Mouse (Mus musculus): ENCODE measurements around the gene Npnt. TPM values are rescaled to one million over a fixed set of nuclear protein-coding genes. Genes with fewer than 3 reads are reported as not detected.

The Npnt gene
- polyA plus RNA-seq, 1 experiment from 2014 or later: 197 TPM

DNA sequence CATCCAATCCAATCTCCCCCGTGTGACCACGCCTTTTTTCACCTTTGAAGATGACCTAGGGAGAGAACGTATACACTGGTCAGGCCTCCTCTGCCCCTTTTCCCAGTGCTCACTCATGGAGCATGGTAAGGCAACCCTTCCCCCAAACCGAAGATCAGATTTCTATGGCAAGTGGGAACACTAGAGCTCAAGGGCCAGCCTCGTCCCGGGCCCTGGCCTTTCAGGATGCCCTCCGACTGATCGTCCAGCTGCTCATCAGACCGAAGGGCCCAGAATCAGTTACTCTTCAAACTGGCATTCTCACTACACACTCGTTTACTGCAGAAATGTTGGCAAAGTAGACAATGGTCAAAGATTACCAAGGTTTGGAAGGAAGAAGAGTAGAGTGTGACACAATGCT lies 65.6 kb downstream of the Npnt start:
- H3K4me1 ChIP-seq (ENCODE audit: insufficient read depth, low read length): peaks cover 9% of the 10 kb centered on the region; the same call in 1 of the 2 replicates
- H3K4me2 ChIP-seq (replicated peaks; ENCODE audit: low read depth, low read length): no peak overlapping the region
- H3K27me3 ChIP-seq (ENCODE audit: insufficient read depth, low read length): no peaks in the 10 kb centered on the region
- peak; percentile 75 for ATAC-seq (ENCODE audit: low FRiP score, low TSS enrichment)
- no peak overlapping the region for H3K4me3 ChIP-seq (ENCODE audit: low read length)
- no peak overlapping the region for H3K9ac ChIP-seq (replicated peaks; ENCODE audit: low read length)
- H3K36me3 ChIP-seq (ENCODE audit: insufficient read depth, low read length): no peaks in the 10 kb centered on the region
- 56% methylated on average over 10 of the region's 10 CpGs for WGBS
- peak overlapping the region; percentile 71 for H3K27ac ChIP-seq (ENCODE audit: low read length)
- H3K9me3 ChIP-seq (ENCODE audit: low read length): no peaks in the 10 kb centered on the region

DNA sequence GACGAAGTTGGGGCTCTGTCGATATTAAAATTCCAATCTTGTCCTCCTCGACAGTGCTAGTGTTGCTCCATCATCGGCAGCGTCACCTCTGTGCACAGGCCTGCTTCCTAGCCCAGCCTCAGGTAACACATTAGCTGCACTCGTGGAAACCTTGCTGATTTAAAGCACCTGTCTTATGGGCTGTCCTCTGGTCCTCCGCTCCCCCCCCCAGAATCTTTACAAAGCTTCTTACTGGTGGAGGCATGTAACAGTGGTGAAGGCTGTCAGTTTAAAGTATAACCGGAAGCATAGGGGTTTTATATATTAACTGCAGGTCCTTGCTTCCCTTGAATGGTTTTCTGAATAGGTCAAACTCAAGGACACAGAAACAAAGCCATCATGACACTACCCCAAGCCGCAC lies 66.8 kb downstream of the Npnt start:
- ATAC-seq (ENCODE audit: low FRiP score, low TSS enrichment): peak; percentile 85
- Histone ChIP-seq H3K4me2 (replicated peaks; ENCODE audit: low read depth, low read length) (no peak overlapping the region), H3K27ac (ENCODE audit: low read length) (peak overlapping the region; percentile 89), H3K9ac (replicated peaks; ENCODE audit: low read length) (no peak overlapping the region), H3K27me3 (ENCODE audit: insufficient read depth, low read length) (no peaks in the 10 kb centered on the region), H3K4me1 (ENCODE audit: insufficient read depth, low read length) (peaks cover 9% of the 10 kb centered on the region; the same call in 1 of the 2 replicates), H3K4me3 (ENCODE audit: low read length) (no peak overlapping the region), H3K9me3 (ENCODE audit: low read length) (no peaks in the 10 kb centered on the region), H3K36me3 (ENCODE audit: insufficient read depth, low read length) (no peaks in the 10 kb centered on the region)
- WGBS: 62% methylated on average over 9 of the region's 9 CpGs

DNA sequence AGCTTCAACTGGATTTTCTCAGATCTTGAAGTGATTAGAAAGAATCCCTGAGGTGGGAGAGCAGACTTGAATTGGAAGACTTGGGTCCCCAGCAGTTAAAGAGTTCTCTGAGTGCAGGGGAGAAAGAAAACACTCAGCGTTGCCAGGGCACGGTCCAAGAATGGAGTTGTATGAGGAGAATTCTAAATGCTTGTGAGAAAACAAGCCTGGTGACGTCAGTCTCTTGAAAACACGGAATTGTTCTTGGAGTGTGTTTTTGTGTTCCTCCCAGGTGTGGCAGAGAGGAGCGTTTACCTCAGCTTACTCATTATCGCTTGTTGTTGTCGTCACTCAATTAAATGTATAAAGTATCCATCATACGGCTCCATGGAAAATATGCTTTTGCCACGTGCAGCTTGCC lies 69.3 kb downstream of the Npnt start:
- no peak for ATAC-seq (ENCODE audit: low FRiP score, low TSS enrichment)
- Histone ChIP-seq H3K4me1 (ENCODE audit: insufficient read depth, low read length) (peaks cover 25% of the 10 kb centered on the region), H3K36me3 (ENCODE audit: insufficient read depth, low read length) (no peaks in the 10 kb centered on the region), H3K4me3 (ENCODE audit: low read length) (no peak overlapping the region), H3K27ac (ENCODE audit: low read length) (peak overlapping the region; percentile 67), H3K9me3 (ENCODE audit: low read length) (no peaks in the 10 kb centered on the region), H3K27me3 (ENCODE audit: insufficient read depth, low read length) (no peaks in the 10 kb centered on the region), H3K4me2 (replicated peaks; ENCODE audit: low read depth, low read length) (no peak overlapping the region), H3K9ac (replicated peaks; ENCODE audit: low read length) (0 out of 2 replicates have a peak overlapping the region, but pooled peaks have one; percentile 5)
- WGBS: 71% methylated on average over 9 of the region's 9 CpGs

DNA sequence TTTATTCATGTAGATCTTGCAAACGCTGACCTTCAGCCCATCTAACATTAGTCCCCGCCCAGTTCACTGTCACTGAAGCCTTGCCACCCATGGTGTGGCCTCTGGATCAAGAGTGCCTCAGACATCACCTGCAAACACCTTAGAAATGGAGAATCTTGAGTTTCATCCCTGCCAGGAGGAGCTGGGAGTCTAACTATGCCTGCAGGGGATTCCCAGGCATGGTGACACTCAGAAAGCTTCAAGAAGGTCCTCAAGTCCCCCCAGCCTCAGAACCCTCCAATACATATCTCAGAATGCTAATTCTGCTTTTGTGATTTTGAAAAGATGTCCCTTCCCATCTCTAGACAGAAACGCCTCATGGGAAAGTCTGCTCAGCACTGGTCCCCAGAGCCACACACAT lies 69.7 kb downstream of the Npnt start:
- WGBS: 80% methylated on average over 3 of the region's 3 CpGs
- 0 out of 2 replicates have a peak overlapping the region, but pooled peaks have one; percentile 5 for H3K9ac ChIP-seq (replicated peaks; ENCODE audit: low read length)
- no peak for ATAC-seq (ENCODE audit: low FRiP score, low TSS enrichment)
- H3K4me3 ChIP-seq (ENCODE audit: low read length): no peak overlapping the region
- no peaks in the 10 kb centered on the region for H3K27me3 ChIP-seq (ENCODE audit: insufficient read depth, low read length)
- no peaks in the 10 kb centered on the region for H3K36me3 ChIP-seq (ENCODE audit: insufficient read depth, low read length)
- H3K4me2 ChIP-seq (replicated peaks; ENCODE audit: low read depth, low read length): no peak overlapping the region
- peak overlapping the region; percentile 67 for H3K27ac ChIP-seq (ENCODE audit: low read length)
- H3K9me3 ChIP-seq (ENCODE audit: low read length): no peaks in the 10 kb centered on the region
- H3K4me1 ChIP-seq (ENCODE audit: insufficient read depth, low read length): peaks cover 30% of the 10 kb centered on the region

DNA sequence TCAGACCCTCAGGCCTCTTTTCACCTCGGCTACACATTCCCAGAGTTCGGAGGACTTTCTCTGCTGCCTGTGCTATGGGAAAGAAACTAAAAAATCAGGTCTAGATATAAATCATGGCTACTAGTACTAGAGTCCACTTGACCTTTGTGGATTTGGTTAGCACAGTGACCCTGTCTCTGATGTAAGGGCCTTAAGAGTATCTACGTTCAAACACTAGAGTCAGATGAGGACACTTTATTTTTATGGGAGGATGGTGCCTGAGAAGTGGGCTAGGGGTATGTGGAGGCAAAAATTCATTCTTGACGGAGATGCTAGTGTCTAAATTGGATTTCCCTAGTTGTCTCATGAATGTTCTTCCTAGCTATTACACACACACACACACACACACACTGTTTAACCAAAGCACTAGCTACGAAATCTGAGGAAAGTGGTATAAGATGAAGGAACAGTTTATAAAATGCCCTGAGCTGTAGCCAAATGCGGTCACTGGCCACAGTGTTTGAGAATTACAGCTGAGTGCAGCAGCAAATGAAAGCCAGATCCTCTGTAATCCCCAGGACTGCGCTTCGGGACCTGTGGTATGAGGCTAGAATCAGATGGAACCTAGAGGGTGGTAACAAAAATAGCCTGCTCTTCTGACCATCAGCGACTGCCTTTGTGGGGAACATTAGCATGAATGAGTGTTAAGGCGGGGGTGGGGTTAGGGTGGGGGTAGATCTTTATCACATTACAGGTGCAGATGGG lies 73.0 kb downstream of the Npnt start:
- 55% methylated on average over 10 of the region's 10 CpGs for WGBS
- Histone ChIP-seq H3K9ac (replicated peaks; ENCODE audit: low read length) (0 out of 2 replicates have a peak overlapping the region, but pooled peaks have one; percentile 29), H3K27ac (ENCODE audit: low read length) (peak overlapping the region; percentile 91), H3K27me3 (ENCODE audit: insufficient read depth, low read length) (no peaks in the 10 kb centered on the region), H3K4me1 (ENCODE audit: insufficient read depth, low read length) (peaks cover 31% of the 10 kb centered on the region), H3K36me3 (ENCODE audit: insufficient read depth, low read length) (no peaks in the 10 kb centered on the region), H3K4me2 (replicated peaks; ENCODE audit: low read depth, low read length) (no peak overlapping the region), H3K4me3 (ENCODE audit: low read length) (no peak overlapping the region), H3K9me3 (ENCODE audit: low read length) (no peaks in the 10 kb centered on the region)
- no peak for ATAC-seq (ENCODE audit: low FRiP score, low TSS enrichment)

DNA sequence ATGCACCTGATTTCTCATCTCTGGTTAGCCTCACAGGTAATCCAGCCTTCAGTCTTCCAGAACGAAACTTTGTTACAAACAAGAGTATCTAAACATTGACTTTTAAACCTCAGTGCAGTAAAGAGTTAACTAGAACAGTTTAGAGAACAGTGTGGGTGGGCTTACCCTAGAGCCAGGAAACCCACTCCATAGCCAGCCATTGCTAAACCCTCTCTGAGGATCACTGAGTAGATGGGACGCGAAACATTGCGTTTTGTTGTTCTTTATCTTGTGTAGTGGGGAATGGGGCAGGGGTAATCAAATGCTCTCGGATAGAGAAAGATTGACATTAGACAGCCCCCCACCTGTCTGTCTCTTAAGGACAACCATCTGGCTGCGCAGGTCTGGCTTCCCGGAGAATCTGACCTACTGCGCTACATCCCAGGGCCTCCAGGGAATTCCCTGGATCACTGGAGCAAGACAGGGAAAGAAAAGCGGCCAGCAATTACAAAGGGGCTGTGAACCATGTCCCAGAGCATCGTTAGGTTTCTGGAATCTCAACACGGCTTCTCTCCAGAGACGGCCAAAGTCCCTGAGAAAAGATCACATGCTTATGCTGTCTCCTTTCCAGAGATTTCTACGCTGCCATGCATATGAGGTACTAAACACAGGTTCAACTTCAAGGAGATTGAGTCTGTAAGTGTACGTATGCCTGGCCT lies 73.9 kb downstream of the Npnt start:
- Histone ChIP-seq H3K4me2 (replicated peaks; ENCODE audit: low read depth, low read length) (peak overlapping the region; percentile 42), H3K4me1 (ENCODE audit: insufficient read depth, low read length) (peaks cover 31% of the 10 kb centered on the region), H3K9me3 (ENCODE audit: low read length) (no peaks in the 10 kb centered on the region), H3K4me3 (ENCODE audit: low read length) (peak overlapping the region; percentile 11; the same call in 1 of the 2 replicates), H3K36me3 (ENCODE audit: insufficient read depth, low read length) (no peaks in the 10 kb centered on the region), H3K9ac (replicated peaks; ENCODE audit: low read length) (no peak overlapping the region), H3K27ac (ENCODE audit: low read length) (peak overlapping the region; percentile 91), H3K27me3 (ENCODE audit: insufficient read depth, low read length) (no peaks in the 10 kb centered on the region)
- 32% methylated on average over 14 of the region's 14 CpGs for WGBS
- ATAC-seq (ENCODE audit: low FRiP score, low TSS enrichment): peak; percentile 94

DNA sequence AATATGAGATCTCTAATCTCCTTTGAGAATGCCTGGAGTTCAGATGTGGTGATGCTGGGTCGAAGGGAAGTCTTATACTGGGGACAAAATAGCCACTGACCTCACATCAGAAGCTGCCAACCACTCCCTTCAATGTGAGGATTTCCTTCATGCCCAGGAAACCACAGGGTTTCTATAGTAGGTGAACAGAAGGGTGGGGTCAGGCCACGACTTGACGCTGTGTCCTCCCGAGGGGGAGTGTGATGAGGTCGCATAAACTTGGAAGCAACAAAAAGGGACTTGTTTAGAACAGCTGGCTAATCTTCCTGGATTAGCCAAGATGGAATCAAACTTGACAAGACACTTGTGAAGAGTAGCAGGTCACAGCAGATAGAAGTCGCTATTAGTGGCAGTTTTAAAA lies 76.8 kb downstream of the Npnt start:
- Histone ChIP-seq H3K27ac (ENCODE audit: low read length) (no peak overlapping the region), H3K4me1 (ENCODE audit: insufficient read depth, low read length) (peaks cover 46% of the 10 kb centered on the region), H3K36me3 (ENCODE audit: insufficient read depth, low read length) (no peaks in the 10 kb centered on the region), H3K9ac (replicated peaks; ENCODE audit: low read length) (no peak overlapping the region), H3K27me3 (ENCODE audit: insufficient read depth, low read length) (no peaks in the 10 kb centered on the region), H3K4me2 (replicated peaks; ENCODE audit: low read depth, low read length) (no peak overlapping the region), H3K4me3 (ENCODE audit: low read length) (no peak overlapping the region), H3K9me3 (ENCODE audit: low read length) (no peaks in the 10 kb centered on the region)
- no peak for ATAC-seq (ENCODE audit: low FRiP score, low TSS enrichment)
- 59% methylated on average over 6 of the region's 6 CpGs for WGBS

DNA sequence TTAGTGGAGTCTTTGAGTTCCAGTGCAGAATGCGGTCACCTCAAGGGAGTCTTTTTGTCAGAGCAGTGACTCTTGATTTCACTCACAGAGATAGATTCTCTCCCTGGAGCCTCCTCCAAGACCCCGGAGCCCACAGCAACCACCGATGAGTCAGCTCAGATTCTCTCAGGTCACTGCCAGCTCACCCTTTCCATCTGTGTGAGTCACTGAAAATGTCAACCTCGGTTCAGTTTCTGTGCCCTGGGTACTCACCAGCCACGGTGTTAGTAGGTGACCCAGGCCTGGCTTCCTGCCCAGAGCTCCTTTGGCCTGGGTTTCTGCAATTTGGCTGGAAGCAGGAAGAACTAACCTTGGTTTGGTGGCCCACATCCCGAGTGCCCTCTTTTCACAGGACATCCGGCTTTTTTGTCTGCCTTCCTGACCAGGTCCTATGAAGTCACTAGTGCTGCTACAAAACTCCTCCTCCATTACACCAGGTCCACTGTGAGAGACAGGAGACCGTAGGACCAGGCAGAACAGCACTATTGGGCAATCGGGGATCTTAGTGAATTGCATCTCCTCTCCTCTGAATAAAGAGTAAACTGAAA lies 78.7 kb downstream of the Npnt start:
- Histone ChIP-seq H3K4me1 (ENCODE audit: insufficient read depth, low read length) (peaks cover 35% of the 10 kb centered on the region), H3K9me3 (ENCODE audit: low read length) (no peaks in the 10 kb centered on the region), H3K27ac (ENCODE audit: low read length) (peak overlapping the region; percentile 66), H3K36me3 (ENCODE audit: insufficient read depth, low read length) (no peaks in the 10 kb centered on the region), H3K9ac (replicated peaks; ENCODE audit: low read length) (no peak overlapping the region), H3K27me3 (ENCODE audit: insufficient read depth, low read length) (no peaks in the 10 kb centered on the region), H3K4me3 (ENCODE audit: low read length) (no peak overlapping the region), H3K4me2 (replicated peaks; ENCODE audit: low read depth, low read length) (no peak overlapping the region)
- WGBS: 62% methylated on average over 9 of the region's 9 CpGs
- no peak for ATAC-seq (ENCODE audit: low FRiP score, low TSS enrichment)

DNA sequence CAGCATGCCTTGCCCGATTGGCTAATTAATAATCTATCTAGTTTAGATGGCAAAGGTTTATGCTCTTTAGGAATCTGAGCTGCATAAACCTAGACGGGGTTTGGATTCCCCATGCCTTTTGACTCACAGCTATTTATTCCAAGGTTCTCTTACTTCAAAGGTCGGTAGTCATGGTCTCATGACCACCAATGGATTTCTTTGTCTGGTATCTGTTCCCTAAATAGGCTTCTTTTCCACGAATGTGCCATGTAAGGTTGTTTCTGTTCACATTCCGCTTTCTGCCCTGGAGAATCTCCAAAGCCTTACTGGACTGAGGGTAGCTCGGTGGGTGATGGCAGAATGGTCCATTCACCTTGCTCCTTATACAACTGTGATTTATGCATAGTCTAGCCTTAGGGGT lies 80.0 kb downstream of the Npnt start:
- H3K27ac ChIP-seq (ENCODE audit: low read length): peak overlapping the region; percentile 79
- H3K9ac ChIP-seq (replicated peaks; ENCODE audit: low read length): no peak overlapping the region
- no peak for ATAC-seq (ENCODE audit: low FRiP score, low TSS enrichment)
- no peaks in the 10 kb centered on the region for H3K27me3 ChIP-seq (ENCODE audit: insufficient read depth, low read length)
- 57% methylated on average over 6 of the region's 6 CpGs for WGBS
- H3K4me2 ChIP-seq (replicated peaks; ENCODE audit: low read depth, low read length): no peak overlapping the region
- H3K4me1 ChIP-seq (ENCODE audit: insufficient read depth, low read length): peaks cover 23% of the 10 kb centered on the region
- H3K36me3 ChIP-seq (ENCODE audit: insufficient read depth, low read length): no peaks in the 10 kb centered on the region
- no peaks in the 10 kb centered on the region for H3K9me3 ChIP-seq (ENCODE audit: low read length)
- no peak overlapping the region for H3K4me3 ChIP-seq (ENCODE audit: low read length)

All from kidney, embryonic 16.5 days (tissue).